Mouse (Mus musculus) hindbrain, embryonic 14.5 days (tissue): Measurements from ENCODE around the gene Plekha5. TPM values are rescaled to one million over a fixed set of nuclear protein-coding genes. Genes with fewer than 3 reads are reported as not detected.

Experiments used
- ATAC-seq: fragments of 200-750 bp; cut with Nextera tagmentation; 2 replicates; pipeline ENCODE4 v1.8.0; 2017; ENCODE audit warnings: moderate number of reproducible peaks, mild to moderate bottlenecking, moderate TSS enrichment, moderate library complexity; ENCODE audit not compliant: low FRiP score
- DNase-seq: peaks from one replicate; pipeline ENCODE4 v3.0.0-alpha.2; 2015; ENCODE audit warnings: low spot score
- H3K27ac ChIP-seq: fragments of 300-500 bp; sonication (generic); 2 replicates; pipeline ENCODE4 v1.5.1; 2014; ENCODE audit warnings: mild to moderate bottlenecking, moderate library complexity
- H3K27me3 ChIP-seq: fragments of 300-500 bp; sonication (generic); 2 replicates; pipeline ENCODE4 v1.6.1; 2014; ENCODE audit warnings: mild to moderate bottlenecking, low read length, mixed read lengths; ENCODE audit not compliant: control insufficient read depth, insufficient read depth
- H3K36me3 ChIP-seq: fragments of 300-500 bp; sonication (generic); replicated peaks from 2 replicates; pipeline ENCODE4 v1.6.1; 2014; ENCODE audit not compliant: control insufficient read depth, insufficient read depth
- H3K4me1 ChIP-seq: fragments of 300-500 bp; sonication (generic); replicated peaks from 2 replicates; pipeline ENCODE4 v1.6.1; 2014; ENCODE audit warnings: antibody characterized with exemption, low read length, mixed read lengths; ENCODE audit not compliant: control insufficient read depth, insufficient read depth
- H3K4me2 ChIP-seq: fragments of 300-500 bp; sonication (generic); replicated peaks from 2 replicates; pipeline ENCODE4 v1.6.1; 2014; ENCODE audit warnings: mild to moderate bottlenecking, moderate library complexity
- H3K4me3 ChIP-seq: fragments of 300-500 bp; sonication (generic); replicated peaks from 2 replicates; pipeline ENCODE4 v1.5.1; 2014; ENCODE audit warnings: mild to moderate bottlenecking, low read length
- H3K9ac ChIP-seq: fragments of 300-500 bp; sonication (generic); 2 replicates; pipeline ENCODE4 v1.6.1; 2014
- H3K9me3 ChIP-seq: fragments of 300-500 bp; sonication (generic); 2 replicates; pipeline ENCODE4 v1.6.1; 2016; ENCODE audit warnings: low read length; ENCODE audit not compliant: control insufficient read depth
- WGBS: fragments of 180-500 bp; shearing (Covaris S2); extraction: QIAGEN DNeasy Blood & Tissue Kit; methylation state at CpG from one replicate; pipeline ENCODE4 v1.1.7; 2014; 5-methylcytosine and 5-hydroxymethylcytosine counted together
- polyA plus RNA-seq: library from polyadenylated mRNA; unstranded; fragments of >200 nt; fragmentation: Nextera tagmentation; extraction: Ambion mirVana; gene quantifications from 2 replicates; pipeline ENCODE4 v1.2.1, GENCODE M21; 2014

Gene Plekha5
- polyA plus RNA-seq, 1 experiment from 2014 or later = 37.8 TPM

DNA sequence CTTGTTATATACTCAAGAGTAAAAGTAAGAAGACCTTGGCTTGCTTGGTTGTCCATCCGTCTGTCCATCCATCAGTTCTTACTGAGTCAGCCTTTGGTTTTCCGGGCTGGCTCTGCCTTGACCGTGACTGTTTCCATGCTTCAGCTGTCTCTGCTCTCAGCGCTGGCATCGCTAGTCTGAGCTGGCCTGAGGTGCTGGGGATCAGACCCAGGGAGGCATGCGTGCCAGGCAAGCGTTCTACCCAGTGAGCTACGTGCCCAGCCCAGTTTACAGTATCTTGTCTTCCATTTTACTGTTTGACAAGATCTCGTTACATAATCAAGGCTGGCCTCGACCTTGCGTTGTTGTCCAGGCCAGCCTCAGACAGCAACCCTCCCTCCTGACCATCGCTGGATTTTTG is 44.0 kb downstream of the Plekha5 start:
- DNase-seq = no peak
- whole genome bisulfite sequencing = 96% methylated on average over 12 of the region's 12 CpGs
- no peaks in the 10 kb centered on the region for H3K4me1 ChIP-seq
- H3K4me3 ChIP-seq = no peak overlapping the region
- no peak overlapping the region for H3K4me2 ChIP-seq
- no peaks in the 10 kb centered on the region for H3K9me3 ChIP-seq
- no peaks in the 10 kb centered on the region for H3K27me3 ChIP-seq
- H3K27ac ChIP-seq = no peak overlapping the region
- ATAC-seq = no peak
- no peaks in the 10 kb centered on the region for H3K36me3 ChIP-seq
- no peak overlapping the region for H3K9ac ChIP-seq

DNA sequence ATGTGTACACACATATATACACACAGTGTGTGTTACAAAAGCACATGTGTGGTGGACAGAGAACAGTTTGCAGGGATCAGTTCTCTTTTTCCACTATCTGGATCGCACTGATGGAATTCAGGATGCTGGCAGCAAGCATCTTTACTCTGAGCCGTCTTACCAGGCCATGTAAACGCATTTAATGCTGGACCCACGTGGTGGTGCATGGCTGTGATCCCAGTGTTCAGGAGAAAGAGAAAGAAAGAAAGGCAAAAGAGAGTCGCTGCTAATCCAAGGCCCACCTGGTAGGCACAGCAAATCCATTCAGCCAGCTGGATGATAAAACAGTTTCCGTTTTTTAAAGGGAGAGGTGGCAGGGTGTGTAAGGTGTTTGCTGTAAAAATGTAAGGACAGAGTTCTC is 45.9 kb downstream of the Plekha5 start:
- 73% methylated on average over 6 of the region's 6 CpGs for WGBS
- no peaks in the 10 kb centered on the region for H3K9me3 ChIP-seq
- no peak overlapping the region for H3K4me2 ChIP-seq
- no peaks in the 10 kb centered on the region for H3K36me3 ChIP-seq
- no peak overlapping the region for H3K4me3 ChIP-seq
- no peak overlapping the region for H3K9ac ChIP-seq
- no peaks in the 10 kb centered on the region for H3K27me3 ChIP-seq
- H3K27ac ChIP-seq = no peak overlapping the region
- DNase-seq (no peak), ATAC-seq (no peak)
- H3K4me1 ChIP-seq = no peaks in the 10 kb centered on the region

DNA sequence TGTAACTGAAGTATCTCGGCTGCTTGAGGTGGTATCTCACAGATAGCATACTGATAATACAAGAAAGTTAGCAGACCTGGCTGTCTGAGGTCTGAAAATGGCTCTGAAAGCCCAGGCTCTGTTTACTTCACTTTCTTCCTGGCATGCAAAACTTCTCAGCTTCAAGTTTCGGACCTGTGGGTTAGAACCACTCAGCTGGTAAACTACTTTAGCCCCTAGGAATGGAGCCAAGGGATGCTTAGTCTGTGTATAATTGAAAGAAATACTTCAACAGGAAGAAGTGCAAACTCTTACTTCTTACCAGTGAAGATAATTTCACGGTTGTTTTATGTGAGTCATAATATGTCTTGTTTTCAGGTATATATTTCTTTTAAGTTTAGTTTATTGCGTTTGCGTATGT is 47.9 kb downstream of the Plekha5 start:
- no peak for DNase-seq
- Histone ChIP-seq H3K36me3 (no peaks in the 10 kb centered on the region), H3K27me3 (no peaks in the 10 kb centered on the region)

DNA sequence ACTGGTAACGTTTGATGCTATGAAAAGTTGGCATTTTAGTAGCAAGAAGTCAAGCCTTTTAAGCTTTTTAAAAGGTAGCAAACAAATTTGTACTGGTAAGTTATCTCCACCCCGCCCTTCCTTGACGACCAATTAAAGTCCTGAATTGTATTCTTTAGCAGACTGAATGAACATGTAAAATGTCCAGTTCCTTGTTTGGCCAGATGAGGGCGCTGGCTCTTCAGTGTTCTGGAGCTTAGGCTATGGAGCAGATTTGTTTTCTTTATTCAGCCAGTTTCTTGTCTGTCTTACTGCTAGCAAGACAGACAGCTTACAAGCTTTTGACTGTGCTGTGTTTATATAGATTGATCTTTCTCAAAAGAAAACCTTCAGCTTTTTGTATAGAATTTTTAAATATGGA is 48.5 kb downstream of the Plekha5 start:
- no peak for ATAC-seq
- no peak overlapping the region for H3K4me2 ChIP-seq
- no peak overlapping the region for H3K27ac ChIP-seq

More for the DNA sequence above, 47.9 kb downstream of the Plekha5 start:
- H3K4me1 ChIP-seq = peaks cover 3% of the 10 kb centered on the region; the same call in 1 of the 2 replicates
- H3K4me2 ChIP-seq = no peak overlapping the region
- no peak overlapping the region for H3K4me3 ChIP-seq
- H3K9ac ChIP-seq = no peak overlapping the region
- H3K27ac ChIP-seq = no peak overlapping the region
- ATAC-seq = no peak
- 97% methylated on average over 5 of the region's 5 CpGs for WGBS
- H3K9me3 ChIP-seq = no peaks in the 10 kb centered on the region

DNA sequence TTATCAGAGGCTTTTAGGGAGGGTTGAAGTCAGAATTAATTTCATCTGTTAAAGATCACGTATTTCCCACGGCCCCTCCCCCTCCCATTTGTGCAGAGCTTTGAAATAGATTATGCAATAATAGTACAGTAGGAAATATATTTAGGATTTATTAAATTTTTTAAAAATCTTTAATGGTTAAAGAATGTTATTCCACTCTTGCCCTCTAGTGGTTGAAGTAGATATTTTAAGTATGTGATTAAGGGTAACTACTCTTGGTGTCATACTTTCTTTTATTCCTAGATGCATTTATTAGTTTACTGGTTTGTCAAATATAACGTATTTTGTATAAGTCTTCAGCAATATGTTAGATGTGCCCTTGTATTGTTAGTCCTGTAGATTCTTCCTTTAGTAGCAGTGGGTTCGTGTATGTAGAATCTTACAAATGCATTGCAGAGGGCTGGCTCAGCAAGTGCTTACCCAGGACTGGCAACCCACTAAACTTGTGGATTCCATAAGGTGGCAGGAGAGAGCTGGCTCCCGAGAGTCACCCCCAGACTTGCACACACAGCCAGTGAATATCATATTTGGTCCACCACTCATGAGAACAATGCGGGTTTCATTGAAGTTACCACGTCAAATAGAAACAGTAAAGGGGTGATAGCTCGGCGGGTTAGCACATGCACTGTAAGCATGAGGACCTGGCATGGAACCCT is 51.7 kb downstream of the Plekha5 start:
- Histone ChIP-seq H3K36me3 (no peaks in the 10 kb centered on the region), H3K4me1 (peaks cover 26% of the 10 kb centered on the region), H3K4me3 (no peak overlapping the region), H3K27ac (0 out of 2 replicates have a peak overlapping the region, but pooled peaks have one; percentile 32), H3K27me3 (no peaks in the 10 kb centered on the region), H3K9ac (no peak overlapping the region), H3K4me2 (no peak overlapping the region), H3K9me3 (no peaks in the 10 kb centered on the region)
- DNase-seq (no peak), ATAC-seq (no peak)
- 88% methylated on average over 9 of the region's 9 CpGs for WGBS

More for the DNA sequence above, 48.5 kb downstream of the Plekha5 start:
- Histone ChIP-seq H3K27me3 (no peaks in the 10 kb centered on the region), H3K9me3 (no peaks in the 10 kb centered on the region), H3K4me3 (no peak overlapping the region), H3K9ac (no peak overlapping the region), H3K4me1 (peaks cover 9% of the 10 kb centered on the region), H3K36me3 (no peaks in the 10 kb centered on the region)
- peak; percentile 64 for DNase-seq
- WGBS = 60% methylated on average over 4 of the region's 4 CpGs

DNA sequence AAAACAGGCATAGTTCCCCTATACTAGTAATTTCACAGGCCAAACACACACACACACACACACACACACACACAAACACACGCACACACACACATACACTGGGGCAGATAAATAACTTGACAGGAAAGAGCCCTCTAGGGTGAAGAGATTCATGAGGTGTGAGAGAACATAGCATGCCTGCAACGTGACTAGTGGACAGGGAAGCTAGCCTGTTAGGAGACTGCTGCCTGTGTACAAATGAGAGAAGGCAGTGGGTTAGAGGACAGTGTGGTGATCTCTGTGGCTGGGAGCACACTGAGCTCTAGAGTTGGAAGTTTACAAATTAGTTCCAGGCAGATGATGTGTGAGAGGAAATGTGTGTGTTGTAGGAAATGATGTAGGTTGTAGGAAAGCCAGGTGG is 53.1 kb downstream of the Plekha5 start:
- 60% methylated on average over 2 of the region's 2 CpGs for WGBS
- Histone ChIP-seq H3K4me3 (no peak overlapping the region), H3K9me3 (no peaks in the 10 kb centered on the region), H3K36me3 (no peaks in the 10 kb centered on the region), H3K9ac (no peak overlapping the region), H3K27me3 (no peaks in the 10 kb centered on the region), H3K4me1 (peaks cover 29% of the 10 kb centered on the region), H3K27ac (no peak overlapping the region), H3K4me2 (no peak overlapping the region)
- ATAC-seq = no peak
- no peak for DNase-seq

DNA sequence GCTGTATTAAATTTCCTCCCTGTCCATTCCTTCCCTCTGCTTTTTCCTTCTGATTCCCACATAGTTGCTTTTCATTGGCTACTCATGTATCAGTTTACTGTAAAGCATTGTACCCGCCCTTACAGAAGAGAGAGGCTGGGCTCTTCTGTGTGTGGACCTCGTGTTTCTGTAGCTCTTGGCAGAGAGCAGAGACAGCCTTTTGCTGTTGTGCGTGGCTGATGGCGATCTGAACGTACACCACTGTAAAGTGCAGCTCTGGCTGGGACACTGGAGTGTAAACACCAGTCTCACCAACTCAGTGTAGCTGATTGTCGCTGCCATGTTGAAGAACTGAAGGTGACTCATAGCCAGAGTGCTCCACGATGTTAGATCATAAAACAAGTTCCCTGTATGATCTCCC is 54.2 kb downstream of the Plekha5 start:
- Histone ChIP-seq H3K4me2 (no peak overlapping the region), H3K9me3 (no peaks in the 10 kb centered on the region), H3K27me3 (no peaks in the 10 kb centered on the region), H3K36me3 (no peaks in the 10 kb centered on the region), H3K9ac (no peak overlapping the region), H3K27ac (no peak overlapping the region), H3K4me3 (no peak overlapping the region), H3K4me1 (peaks cover 30% of the 10 kb centered on the region)
- 65% methylated on average over 7 of the region's 7 CpGs for WGBS
- ATAC-seq (no peak), DNase-seq (no peak)

DNA sequence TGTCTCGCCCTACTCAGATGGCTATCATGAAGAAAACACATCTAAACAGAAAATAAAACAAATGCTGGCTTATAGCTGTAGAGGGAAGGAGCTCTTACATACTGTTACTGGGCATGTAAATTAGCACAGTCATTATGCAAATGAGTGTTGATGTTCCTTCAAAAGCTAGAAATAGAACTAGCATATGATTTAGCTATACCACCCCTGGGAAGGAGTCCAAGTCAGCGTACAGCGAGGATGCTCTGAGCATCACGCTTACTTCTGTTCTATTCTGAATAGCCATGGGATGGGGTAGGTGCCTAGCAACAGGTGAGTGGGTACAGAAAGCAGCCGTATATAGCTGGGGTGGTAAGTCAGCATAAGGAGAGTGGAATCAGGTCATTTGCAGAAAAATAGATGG is 55.1 kb downstream of the Plekha5 start:
- Histone ChIP-seq H3K4me2 (no peak overlapping the region), H3K36me3 (no peaks in the 10 kb centered on the region), H3K27me3 (no peaks in the 10 kb centered on the region), H3K9me3 (no peaks in the 10 kb centered on the region), H3K4me3 (no peak overlapping the region), H3K4me1 (peaks cover 39% of the 10 kb centered on the region), H3K9ac (no peak overlapping the region), H3K27ac (no peak overlapping the region)
- 60% methylated on average over 5 of the region's 5 CpGs for WGBS
- ATAC-seq (no peak), DNase-seq (no peak)

DNA sequence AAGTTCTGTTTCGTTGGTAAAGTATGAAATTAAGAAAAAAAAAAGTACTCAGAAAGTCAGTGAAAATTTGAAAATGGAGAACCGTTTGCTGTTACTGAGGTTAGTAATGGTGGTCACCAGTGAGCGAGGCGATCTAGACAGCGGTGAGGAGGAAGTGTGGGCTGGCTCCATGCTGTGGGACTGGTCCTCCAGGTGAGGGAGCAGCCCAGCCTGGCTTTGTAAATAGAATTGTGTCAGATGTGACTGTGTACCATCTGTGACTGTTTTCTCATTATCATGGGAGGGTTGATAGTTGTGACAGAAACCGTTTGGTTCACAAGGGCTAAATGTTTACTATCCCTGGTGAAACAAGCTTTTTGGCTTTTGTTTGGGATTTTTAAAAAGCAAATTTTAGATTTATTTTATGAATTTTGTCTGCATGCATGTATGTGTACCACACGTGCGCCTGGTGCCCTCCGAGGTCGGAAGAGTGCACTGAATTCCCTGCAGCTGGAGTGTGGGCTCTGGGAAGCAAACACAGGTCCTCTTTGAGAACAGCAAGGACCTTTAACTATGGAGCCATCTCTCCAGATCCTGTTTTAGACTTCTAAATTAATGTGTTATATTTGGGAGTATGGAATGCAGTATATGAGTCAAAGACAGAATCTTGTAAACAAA is 56.7 kb downstream of the Plekha5 start:
- Histone ChIP-seq H3K36me3 (no peaks in the 10 kb centered on the region), H3K9ac (no peak overlapping the region), H3K4me1 (peaks cover 44% of the 10 kb centered on the region), H3K27me3 (no peaks in the 10 kb centered on the region), H3K9me3 (no peaks in the 10 kb centered on the region), H3K4me3 (no peak overlapping the region), H3K27ac (no peak overlapping the region), H3K4me2 (no peak overlapping the region)
- DNase-seq (no peak), ATAC-seq (no peak)
- WGBS = 84% methylated on average over 10 of the region's 10 CpGs
